In genomic region chr1:163942056-163942455, GRCm38 (mm10) we compare ENCODE assay signal across 18 mouse cellular contexts.
"Had no signal": no experiment of that assay in that cellular context is flagged by ENCODE, and none has a peak within 500 bp of the region (broad histone marks: within the 10 kb centered on the region; RNA-seq: fewer than 3 reads in every experiment).

No protein-coding gene starts in this region.

- H3K4me2 ChIP-seq: lung, embryonic 15.5 days; midbrain, embryonic 11.5 days; midbrain, embryonic 13.5 days; midbrain, embryonic 15.5 days; neural tube, embryonic 12.5 days had no signal

- H3K27me3 ChIP-seq: lung, embryonic 15.5 days; megakaryocyte, embryonic 14.5 days; midbrain, embryonic 13.5 days; midbrain, embryonic 15.5 days; neural tube, embryonic 12.5 days had no signal

- DNase-seq: liver, postnatal 0 days; lung, adult 2 months; lung, postnatal 14 days; lung, postnatal 36 days; right cerebral cortex, postnatal 14 days; right cerebral cortex, postnatal 4 days; spleen, adult 18-20 months; thymus, adult 18-20 months; thymus, postnatal 25 days; thymus, postnatal 4 days had no signal

- H3K27ac ChIP-seq: lung, embryonic 15.5 days; macrophage; midbrain, embryonic 13.5 days; midbrain, embryonic 15.5 days; neural tube, embryonic 12.5 days had no signal

- ATAC-seq: liver, postnatal 0 days; lung, postnatal 0 days; midbrain, embryonic 13.5 days; midbrain, embryonic 15.5 days had no signal

- H3K9me3 ChIP-seq: lung, embryonic 15.5 days; megakaryocyte, embryonic 14.5 days; midbrain, embryonic 13.5 days; midbrain, embryonic 15.5 days; neural tube, embryonic 12.5 days had no signal

- H3K4me1 ChIP-seq: lung, embryonic 15.5 days; midbrain, embryonic 13.5 days; midbrain, embryonic 15.5 days; neural tube, embryonic 12.5 days had no signal

- H3K9ac ChIP-seq: liver, postnatal 0 days; lung, embryonic 15.5 days; midbrain, embryonic 13.5 days; midbrain, embryonic 15.5 days; neural tube, embryonic 12.5 days had no signal

- H3K4me3 ChIP-seq: lung, embryonic 15.5 days; megakaryocyte, embryonic 14.5 days; midbrain, embryonic 13.5 days; midbrain, embryonic 15.5 days; neural tube, embryonic 12.5 days had no signal
